Mouse (Mus musculus): ENCODE data around the gene Gm38392. TPM values are rescaled to one million over a fixed set of nuclear protein-coding genes. Genes with fewer than 3 reads are reported as not detected.
A peak's percentile ranks its signal among the peaks of the same experiment; 100 is the strongest.

The Gm38392 gene
- polyA plus RNA-seq, 1 experiment from 2014 or later: 0.27 TPM

GRCm38 (mm10) chr3:88209306-88209705 lies 77.7 kb downstream of the Gm38392 start:
- H3K27ac ChIP-seq: peak overlapping the region; percentile 92
- H3K36me3 ChIP-seq: peaks cover 18% of the 10 kb centered on the region; the same call in 1 of the 2 replicates
- H3K4me3 ChIP-seq: peak overlapping the region; percentile 59
- peak overlapping the region; percentile 96 for H3K9ac ChIP-seq
- H3K4me2 ChIP-seq (replicated peaks): peak overlapping the region; percentile 81
- WGBS: 2% methylated on average over 6 of the region's 6 CpGs
- peaks cover 68% of the 10 kb centered on the region for H3K27me3 ChIP-seq (replicated peaks)
- no peaks in the 10 kb centered on the region for H3K9me3 ChIP-seq
- no peak for ATAC-seq (ENCODE audit: low FRiP score, low read depth)
- peaks cover 7% of the 10 kb centered on the region for H3K4me1 ChIP-seq

- Histone ChIP-seq H3K36me3 (peaks cover 18% of the 10 kb centered on the region; the same call in 1 of the 2 replicates), H3K4me1 (peaks cover 17% of the 10 kb centered on the region), H3K9me3 (no peaks in the 10 kb centered on the region), H3K4me3 (peak overlapping the region; percentile 59), H3K27ac (peak overlapping the region; percentile 92), H3K27me3 (replicated peaks) (peaks cover 67% of the 10 kb centered on the region), H3K4me2 (replicated peaks) (peak overlapping the region; percentile 81), H3K9ac (peak overlapping the region; percentile 96)
- WGBS: 2% methylated on average over 3 of the region's 3 CpGs
- ATAC-seq (ENCODE audit: low FRiP score, low read depth): no peak
Observed at GRCm38 (mm10) chr3:88208226-88208720, 78.7 kb downstream of the Gm38392 start.

DNA sequence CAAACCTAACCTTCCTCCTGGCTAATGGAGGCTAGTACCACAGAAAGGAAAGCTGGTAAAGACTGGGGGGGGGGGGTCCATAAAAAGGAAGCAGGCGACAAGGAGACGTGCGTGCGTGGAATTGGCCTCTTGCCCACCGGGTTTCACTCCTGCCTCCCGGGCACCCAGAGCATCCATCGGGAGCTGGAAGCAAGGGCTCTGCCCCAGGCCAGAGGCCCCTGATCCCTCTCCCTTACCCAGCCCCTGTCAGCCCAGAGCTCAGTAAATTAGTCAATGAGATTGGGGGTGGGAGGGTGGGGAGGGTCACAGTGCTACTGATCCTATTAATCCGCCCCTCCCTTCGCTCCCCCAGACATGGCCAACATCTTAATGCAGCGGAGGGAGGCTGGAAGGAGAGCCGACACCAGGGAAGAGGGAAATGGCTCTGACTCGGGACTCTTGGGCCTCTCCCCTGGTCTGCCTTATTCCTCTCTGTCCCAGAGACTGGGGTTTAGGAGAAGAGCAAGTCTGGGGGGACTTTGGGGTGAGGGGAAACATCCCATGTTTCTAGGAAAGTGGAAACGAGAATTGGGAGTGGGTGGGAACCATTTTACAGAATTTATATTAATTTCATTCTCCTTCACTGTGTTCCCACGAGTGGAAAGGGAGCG lies 79.4 kb downstream of the Gm38392 start:
- peak overlapping the region; percentile 59 for H3K4me3 ChIP-seq
- H3K9ac ChIP-seq: peak overlapping the region; percentile 96
- H3K36me3 ChIP-seq: peaks cover 18% of the 10 kb centered on the region; the same call in 1 of the 2 replicates
- peak overlapping the region; percentile 92 for H3K27ac ChIP-seq
- under 1% methylated on average over 15 of the region's 15 CpGs for WGBS
- H3K27me3 ChIP-seq (replicated peaks): peaks cover 67% of the 10 kb centered on the region
- peaks cover 23% of the 10 kb centered on the region for H3K4me1 ChIP-seq
- peak overlapping the region; percentile 81 for H3K4me2 ChIP-seq (replicated peaks)
- ATAC-seq (ENCODE audit: low FRiP score, low read depth): no peak
- H3K9me3 ChIP-seq: no peaks in the 10 kb centered on the region

GRCm38 (mm10) chr3:88206901-88207371 lies 80.1 kb downstream of the Gm38392 start:
- peak overlapping the region; percentile 59 for H3K4me3 ChIP-seq
- H3K4me1 ChIP-seq: peaks cover 26% of the 10 kb centered on the region
- peak overlapping the region; percentile 92 for H3K27ac ChIP-seq
- 2% methylated on average over 14 of the region's 14 CpGs for WGBS
- peaks cover 67% of the 10 kb centered on the region for H3K27me3 ChIP-seq (replicated peaks)
- H3K4me2 ChIP-seq (replicated peaks): peak overlapping the region; percentile 81
- peak overlapping the region; percentile 96 for H3K9ac ChIP-seq
- peak; percentile 18 for ATAC-seq (ENCODE audit: low FRiP score, low read depth)
- peaks cover 15% of the 10 kb centered on the region; the same call in 1 of the 2 replicates for H3K36me3 ChIP-seq
- no peaks in the 10 kb centered on the region for H3K9me3 ChIP-seq

GRCm38 (mm10) chr3:88206500-88206899 lies 80.5 kb downstream of the Gm38392 start:
- Histone ChIP-seq H3K36me3 (peaks cover 11% of the 10 kb centered on the region; the same call in 1 of the 2 replicates), H3K27ac (peak overlapping the region; percentile 92), H3K27me3 (replicated peaks) (peaks cover 67% of the 10 kb centered on the region), H3K9me3 (no peaks in the 10 kb centered on the region), H3K4me3 (peak overlapping the region; percentile 59), H3K9ac (peak overlapping the region; percentile 96), H3K4me2 (replicated peaks) (peak overlapping the region; percentile 81), H3K4me1 (peaks cover 26% of the 10 kb centered on the region)
- WGBS: 6% methylated on average over 3 of the region's 3 CpGs
- ATAC-seq (ENCODE audit: low FRiP score, low read depth): peak; percentile 61

GRCm38 (mm10) chr3:88205563-88206491 lies 81.2 kb downstream of the Gm38392 start:
- peak; percentile 72 for ATAC-seq (ENCODE audit: low FRiP score, low read depth)
- Histone ChIP-seq H3K36me3 (peaks cover 10% of the 10 kb centered on the region; the same call in 1 of the 2 replicates), H3K4me1 (peaks cover 29% of the 10 kb centered on the region), H3K4me2 (replicated peaks) (peak overlapping the region; percentile 81), H3K27me3 (replicated peaks) (peaks cover 66% of the 10 kb centered on the region), H3K4me3 (peak overlapping the region; percentile 2; the same call in 1 of the 2 replicates), H3K9ac (peak overlapping the region; percentile 96), H3K27ac (peak overlapping the region; percentile 92), H3K9me3 (no peaks in the 10 kb centered on the region)
- WGBS: 2% methylated on average over 8 of the region's 8 CpGs

GRCm38 (mm10) chr3:88205176-88205562 lies 81.8 kb downstream of the Gm38392 start:
- peak; percentile 38; the same call in 1 of the 2 replicates for ATAC-seq (ENCODE audit: low FRiP score, low read depth)
- peaks cover 62% of the 10 kb centered on the region for H3K27me3 ChIP-seq (replicated peaks)
- 6% methylated on average over 4 of the region's 4 CpGs for whole genome bisulfite sequencing
- peaks cover 35% of the 10 kb centered on the region for H3K4me1 ChIP-seq
- H3K27ac ChIP-seq: peak overlapping the region; percentile 92
- H3K36me3 ChIP-seq: peaks cover 8% of the 10 kb centered on the region; the same call in 1 of the 2 replicates
- H3K4me3 ChIP-seq: no peak overlapping the region
- no peaks in the 10 kb centered on the region for H3K9me3 ChIP-seq
- 0 out of 2 replicates have a peak overlapping the region, but pooled peaks have one; percentile 14 for H3K9ac ChIP-seq
- peak overlapping the region; percentile 81 for H3K4me2 ChIP-seq (replicated peaks)

- Histone ChIP-seq H3K4me3 (no peak overlapping the region), H3K27me3 (replicated peaks) (peaks cover 58% of the 10 kb centered on the region), H3K27ac (peak overlapping the region; percentile 92), H3K9me3 (no peaks in the 10 kb centered on the region), H3K4me2 (replicated peaks) (peak overlapping the region; percentile 81), H3K9ac (peak overlapping the region; percentile 54), H3K4me1 (peaks cover 37% of the 10 kb centered on the region), H3K36me3 (peaks cover 4% of the 10 kb centered on the region; the same call in 1 of the 2 replicates)
- 5% methylated on average over 1 of the region's 1 CpGs for WGBS
- ATAC-seq (ENCODE audit: low FRiP score, low read depth): no peak
Observed at GRCm38 (mm10) chr3:88204751-88205150, 82.3 kb downstream of the Gm38392 start.

DNA sequence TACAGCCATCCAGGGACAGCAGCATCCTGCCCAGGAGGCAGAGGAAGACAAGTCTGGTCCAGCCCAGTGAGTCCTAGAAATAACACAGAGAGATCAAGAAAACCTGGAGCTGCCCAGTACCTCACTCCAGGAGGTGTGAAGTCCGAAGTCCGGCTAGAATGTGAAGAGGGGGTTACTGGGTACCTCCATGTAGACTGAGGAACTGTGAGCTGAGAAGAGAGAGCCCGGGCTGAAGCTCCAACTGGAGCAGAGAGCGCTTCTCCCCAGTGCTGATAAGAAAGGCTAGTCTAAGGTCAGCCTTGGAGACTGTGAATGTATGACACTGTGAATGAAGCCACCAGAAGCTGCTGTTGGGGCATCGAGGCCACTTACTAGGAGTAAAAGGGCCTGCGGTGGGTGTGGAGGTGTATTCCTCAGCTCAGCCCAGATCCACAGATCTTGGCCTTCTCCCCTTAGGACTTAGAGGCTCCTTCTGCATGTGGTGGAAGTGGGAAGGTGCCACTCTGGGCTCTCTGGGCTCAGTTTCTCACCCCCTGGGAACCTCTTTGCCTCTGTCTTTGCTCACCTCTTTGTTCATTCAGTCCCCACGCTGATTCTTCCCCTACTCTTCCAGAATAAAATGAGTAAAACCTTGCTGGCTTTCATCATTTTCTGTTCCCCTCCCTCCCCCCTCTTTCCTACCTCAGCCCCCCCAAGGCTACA lies 82.9 kb downstream of the Gm38392 start:
- H3K4me2 ChIP-seq (replicated peaks): peak overlapping the region; percentile 49
- peaks cover 52% of the 10 kb centered on the region for H3K27me3 ChIP-seq (replicated peaks)
- no peaks in the 10 kb centered on the region for H3K9me3 ChIP-seq
- H3K9ac ChIP-seq: peak overlapping the region; percentile 54
- H3K27ac ChIP-seq: peak overlapping the region; percentile 92
- no peak for ATAC-seq (ENCODE audit: low FRiP score, low read depth)
- no peaks in the 10 kb centered on the region for H3K36me3 ChIP-seq
- 5% methylated on average over 7 of the region's 7 CpGs for WGBS
- no peak overlapping the region; the same call in 1 of the 2 replicates for H3K4me3 ChIP-seq
- H3K4me1 ChIP-seq: peaks cover 41% of the 10 kb centered on the region

DNA sequence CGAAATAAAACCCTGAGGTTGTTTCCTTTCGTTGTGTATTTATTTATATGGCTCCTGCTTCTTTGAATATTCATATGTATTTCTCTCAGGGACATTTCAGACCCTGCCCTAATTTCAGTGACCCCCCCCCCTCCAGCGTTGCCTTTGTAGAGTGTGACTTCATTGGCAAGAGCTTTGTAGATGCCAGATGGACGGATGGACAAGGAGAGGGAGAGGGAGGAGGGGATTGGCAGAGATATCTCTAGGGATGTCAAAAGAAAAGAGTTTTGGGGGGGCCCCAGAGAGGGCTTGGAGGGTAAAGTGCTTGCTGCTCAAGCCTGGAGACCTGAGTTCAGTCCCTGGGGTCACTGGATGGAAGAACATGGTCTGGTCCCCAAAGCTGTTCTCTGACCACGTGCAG lies 83.6 kb downstream of the Gm38392 start:
- no peak overlapping the region for H3K4me3 ChIP-seq
- H3K4me2 ChIP-seq (replicated peaks): peak overlapping the region; percentile 49

GRCm38 (mm10) chr3:88202986-88203385 lies 84.0 kb downstream of the Gm38392 start:
- H3K4me2 ChIP-seq (replicated peaks): peak overlapping the region; percentile 84
- peak overlapping the region; percentile 96 for H3K9ac ChIP-seq
- H3K27ac ChIP-seq: peak overlapping the region; percentile 57; the same call in 1 of the 2 replicates
- H3K36me3 ChIP-seq: no peaks in the 10 kb centered on the region
- no peaks in the 10 kb centered on the region for H3K9me3 ChIP-seq
- H3K27me3 ChIP-seq (replicated peaks): peaks cover 55% of the 10 kb centered on the region
- peaks cover 49% of the 10 kb centered on the region for H3K4me1 ChIP-seq
- H3K4me3 ChIP-seq: no peak overlapping the region
- WGBS: 0% methylated on average over 6 of the region's 6 CpGs
- no peak for ATAC-seq (ENCODE audit: low FRiP score, low read depth)

More for the DNA sequence above, 83.6 kb downstream of the Gm38392 start:
- Histone ChIP-seq H3K9me3 (no peaks in the 10 kb centered on the region), H3K4me1 (peaks cover 44% of the 10 kb centered on the region), H3K36me3 (no peaks in the 10 kb centered on the region), H3K9ac (peak overlapping the region; percentile 54; the same call in 1 of the 2 replicates), H3K27me3 (replicated peaks) (peaks cover 54% of the 10 kb centered on the region), H3K27ac (peak overlapping the region; percentile 92)
- no peak for ATAC-seq (ENCODE audit: low FRiP score, low read depth)
- WGBS: 9% methylated on average over 5 of the region's 5 CpGs
